Mouse (Mus musculus): Measurements from ENCODE around the gene Tada2b.

- TF ChIP-seq MAFK (IDR thresholded peaks at IDR 0.05; ENCODE audit: insufficient read depth, low read depth, low read length): no peak
- TF ChIP-seq ZNF384 (IDR thresholded peaks at IDR 0.05; ENCODE audit: low read depth, low read length): 0 out of 2 replicates have a peak, but pooled peaks have one; percentile 7
- peak; percentile 76; the same call in 1 of the 2 replicates for TF ChIP-seq HCFC1 (IDR thresholded peaks at IDR 0.05; ENCODE audit: borderline replicate concordance, insufficient read depth, low read length)
- TF ChIP-seq CHD2 (IDR thresholded peaks at IDR 0.05; ENCODE audit: low read depth, low read length): no peak
Measured at GRCm38 (mm10) chr5:36530129-36530751, 46.2 kb upstream of the Tada2b start.
